Mouse (Mus musculus): ENCODE results near the gene Col18a1.
A peak's percentile ranks its signal among the peaks of the same experiment; 100 is the strongest.

The Col18a1 gene

DNA sequence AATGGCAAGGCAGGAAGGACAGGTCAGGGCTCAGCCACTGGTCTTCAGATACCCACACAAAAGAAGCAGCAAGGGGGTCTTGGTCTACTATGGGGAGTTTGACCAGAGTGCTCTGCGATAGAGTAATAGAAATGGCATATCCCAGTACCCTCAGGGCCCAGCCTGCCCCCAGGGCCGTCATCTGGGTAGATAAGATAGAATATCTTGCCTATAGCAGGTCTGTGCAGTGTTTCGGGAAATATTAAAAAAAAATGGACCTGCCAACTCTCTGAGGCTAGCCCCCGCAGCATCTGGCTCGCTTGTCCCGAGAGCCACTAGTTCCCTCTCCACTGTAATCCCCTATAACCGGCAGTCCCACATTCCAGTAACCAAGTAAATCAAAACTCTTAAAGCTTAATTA lies 97.9 kb downstream of the Col18a1 start:
- no peak for DNase-seq (ENCODE audit: low read depth, low spot score)

DNA sequence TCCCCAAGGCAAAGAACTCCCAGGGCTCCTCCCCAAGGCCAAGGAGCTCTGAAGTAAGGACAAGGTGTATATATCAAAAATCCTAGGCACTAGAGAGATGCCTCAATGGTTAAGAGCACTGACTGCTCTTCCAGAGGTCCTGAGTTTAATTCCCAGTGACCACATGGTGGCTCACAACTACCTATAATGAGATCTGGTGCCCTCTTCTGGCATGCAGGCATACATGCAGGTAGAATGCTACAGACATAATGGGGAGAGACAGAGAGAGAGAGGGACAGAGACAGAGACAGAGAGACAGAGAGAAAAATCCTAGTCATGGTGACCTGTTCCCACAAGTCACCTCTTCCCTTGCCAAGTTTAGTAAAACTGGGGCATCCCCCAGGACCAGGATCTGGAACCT lies 101.7 kb downstream of the Col18a1 start:
- DNase-seq (ENCODE audit: low read depth, low spot score) = no peak

DNA sequence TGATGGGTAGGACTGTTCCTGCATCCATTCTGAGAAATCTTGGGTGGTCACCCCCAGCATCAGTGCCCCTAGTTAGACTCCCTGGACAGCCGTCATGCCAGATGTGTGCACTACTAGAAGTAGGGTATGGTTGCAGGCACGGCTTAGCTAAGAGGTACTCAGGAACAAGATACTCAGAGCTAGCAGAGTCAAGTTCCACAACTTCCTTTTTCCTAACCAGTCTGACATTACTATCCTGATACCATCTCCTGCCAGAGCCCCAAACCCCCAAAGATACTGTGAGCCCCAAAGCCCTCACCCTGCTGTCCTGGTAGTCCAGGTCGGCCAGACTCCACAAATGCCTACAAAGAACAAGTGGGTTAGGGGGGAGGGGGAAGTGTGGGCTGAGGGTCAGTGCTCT lies 102.1 kb downstream of the Col18a1 start:
- no peak for DNase-seq (ENCODE audit: low read depth, low spot score)

DNA sequence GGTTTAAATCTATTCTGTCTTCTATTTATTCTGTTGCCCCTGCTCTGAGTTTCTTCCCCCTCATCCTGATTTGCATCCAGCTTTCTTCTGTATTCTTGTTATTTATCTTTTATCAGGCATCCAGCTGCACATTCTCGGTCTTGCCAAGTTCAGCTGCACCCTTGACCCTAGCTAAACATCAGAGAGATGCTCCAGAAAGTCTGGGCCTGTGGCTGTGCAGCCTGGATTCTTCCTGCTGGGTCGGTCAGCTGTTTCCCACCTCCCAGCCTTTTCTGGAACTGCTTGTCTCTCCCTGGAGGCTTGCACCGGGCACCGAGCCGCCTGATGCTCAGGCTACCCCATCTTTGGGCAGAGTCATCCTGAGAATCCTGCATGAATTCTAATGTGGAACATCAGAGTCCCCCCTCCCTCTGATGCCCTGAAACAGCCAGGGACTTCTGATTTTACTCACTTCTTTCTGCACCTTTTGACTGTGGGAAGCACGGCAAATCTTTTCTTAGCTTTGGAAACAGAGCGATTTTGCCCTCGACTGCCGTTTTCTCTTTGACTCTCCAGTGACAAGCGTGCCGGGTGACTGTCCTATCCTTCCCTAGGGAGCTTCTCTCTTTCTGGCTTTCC lies 103.8 kb downstream of the Col18a1 start:
- DNase-seq (ENCODE audit: low read depth, low spot score) = no peak

DNA sequence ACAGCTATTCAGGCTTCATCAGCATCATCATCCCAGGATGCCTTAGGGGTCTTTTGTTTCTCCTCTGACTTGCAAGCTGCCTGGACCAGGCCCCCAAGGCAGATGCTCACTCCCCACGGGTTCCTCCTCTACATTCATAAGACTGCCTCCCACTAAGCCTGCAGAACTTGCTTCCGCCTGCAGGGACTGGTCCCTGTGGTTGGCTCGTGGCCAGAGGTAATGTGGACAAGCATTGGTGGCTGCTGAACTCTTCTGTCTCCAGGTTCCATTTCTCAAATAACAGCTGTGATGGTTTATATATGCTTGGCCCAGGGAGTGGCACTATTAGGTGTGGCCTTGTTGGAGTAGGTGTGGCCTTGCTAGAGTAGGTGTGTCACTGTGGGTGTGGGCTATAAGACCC lies 104.9 kb downstream of the Col18a1 start:
- no peak for DNase-seq (ENCODE audit: low read depth, low spot score)

DNA sequence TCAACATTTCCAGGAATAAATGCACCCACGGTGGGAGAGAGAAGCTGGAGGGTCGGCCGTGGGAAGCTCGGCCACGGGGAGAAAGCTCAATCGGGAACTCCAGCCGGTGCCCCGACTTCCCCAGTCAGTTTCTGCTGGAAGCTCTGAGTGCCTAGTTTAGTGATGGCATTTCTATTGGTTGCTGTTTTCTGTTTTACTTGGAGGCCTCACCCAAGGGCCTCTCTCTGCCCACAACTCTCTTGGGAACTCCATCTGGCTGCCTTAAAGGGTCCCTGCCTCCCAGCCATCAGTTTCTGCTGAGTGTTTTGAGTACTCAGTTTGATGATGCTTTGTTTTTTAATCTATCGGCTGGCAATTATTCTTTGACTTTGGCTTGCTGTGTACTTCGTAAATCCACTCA lies 109.6 kb downstream of the Col18a1 start:
- DNase-seq (ENCODE audit: low read depth, low spot score) = no peak

DNA sequence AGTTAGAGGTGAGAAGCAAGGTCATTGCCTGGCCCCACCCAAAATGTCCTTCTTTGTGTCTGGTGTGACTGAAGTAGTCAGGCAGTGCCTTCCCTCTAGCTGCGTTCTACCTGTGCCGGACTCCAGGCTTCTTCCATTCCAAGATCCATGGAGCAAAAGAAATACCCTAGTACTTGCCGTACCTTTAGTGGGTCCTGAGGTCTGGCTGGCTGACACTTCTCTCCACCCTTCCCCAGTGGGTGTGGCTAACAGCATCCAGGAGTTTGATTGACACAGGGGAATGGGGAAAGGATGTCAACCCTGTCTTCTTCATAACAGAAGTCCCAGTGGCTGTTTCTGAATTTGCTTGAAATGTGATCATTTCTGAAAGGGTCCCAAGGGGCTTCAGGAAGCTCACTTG lies 117.7 kb downstream of the Col18a1 start:
- no peak for DNase-seq (ENCODE audit: low read depth, low spot score)

DNA sequence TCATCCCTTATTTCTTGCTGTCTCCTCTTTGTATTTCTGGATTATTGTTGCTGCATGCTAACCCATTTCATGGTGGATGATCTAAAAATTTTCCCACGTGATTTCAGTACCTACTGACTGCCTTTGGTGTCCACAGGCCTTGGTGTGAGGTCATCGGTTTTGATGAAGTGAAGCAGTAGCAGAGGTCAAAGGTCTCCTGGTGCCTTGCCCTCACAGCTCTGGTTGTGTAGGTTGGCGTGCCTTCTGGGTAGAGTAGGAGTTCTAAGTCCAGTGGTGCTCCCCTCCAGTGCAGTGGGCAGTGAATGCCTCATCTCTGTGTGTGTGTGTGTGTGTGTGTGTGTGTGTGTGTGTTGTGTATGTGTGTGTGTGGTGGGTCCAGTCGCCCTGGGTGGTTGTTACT lies 118.2 kb downstream of the Col18a1 start:
- DNase-seq (ENCODE audit: low read depth, low spot score) = no peak

DNA sequence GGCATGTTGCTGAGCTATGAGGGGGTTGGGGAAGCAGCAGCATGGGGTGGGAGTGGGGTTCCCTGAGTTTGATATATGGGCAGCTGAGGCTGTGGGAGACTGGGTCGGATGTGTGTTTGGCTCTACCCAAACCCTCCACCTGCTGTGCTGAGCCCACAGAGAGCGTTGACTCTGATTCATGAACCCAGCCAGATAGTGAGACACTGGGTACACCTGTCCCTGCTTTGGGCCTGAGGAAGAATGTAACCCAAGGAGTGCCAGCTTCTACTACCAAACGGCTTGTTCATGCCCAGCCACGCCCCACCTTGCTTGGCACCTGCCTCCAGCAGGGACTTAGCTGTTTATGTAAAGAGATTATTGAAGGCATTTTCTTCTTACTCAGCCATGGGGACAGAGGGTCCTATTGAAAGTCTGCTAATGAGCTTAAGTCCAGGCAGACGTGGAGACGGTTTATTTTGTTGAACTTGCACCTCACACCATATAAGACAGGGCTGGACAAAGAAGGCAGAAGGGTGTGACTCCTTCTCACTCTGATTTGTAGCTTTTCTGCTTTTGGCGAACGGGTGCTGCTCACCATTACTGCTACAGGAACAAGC lies 127.7 kb downstream of the Col18a1 start:
- no peak for DNase-seq (ENCODE audit: low read depth, low spot score)

DNA sequence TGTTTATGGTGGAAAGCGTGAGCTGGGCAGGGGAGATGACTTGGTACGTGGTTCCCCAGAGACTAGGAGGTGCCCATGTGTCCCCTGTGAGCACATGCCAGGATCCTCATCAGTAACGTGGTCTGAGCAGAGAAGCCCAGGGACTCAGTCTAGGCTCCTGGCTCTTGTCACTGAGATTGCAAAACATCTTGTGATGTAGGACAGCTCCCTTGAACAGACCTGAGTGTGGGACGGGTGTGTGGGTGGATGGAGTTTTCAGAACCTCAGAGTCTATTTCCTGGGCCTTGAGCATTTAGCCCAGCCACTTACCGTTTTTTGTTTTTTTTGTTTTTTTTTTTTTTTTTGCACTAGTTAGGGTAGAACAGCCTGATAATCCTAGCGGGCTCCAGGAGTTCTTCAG lies 130.9 kb downstream of the Col18a1 start:
- DNase-seq (ENCODE audit: low read depth, low spot score) = peak; percentile 62

DNA sequence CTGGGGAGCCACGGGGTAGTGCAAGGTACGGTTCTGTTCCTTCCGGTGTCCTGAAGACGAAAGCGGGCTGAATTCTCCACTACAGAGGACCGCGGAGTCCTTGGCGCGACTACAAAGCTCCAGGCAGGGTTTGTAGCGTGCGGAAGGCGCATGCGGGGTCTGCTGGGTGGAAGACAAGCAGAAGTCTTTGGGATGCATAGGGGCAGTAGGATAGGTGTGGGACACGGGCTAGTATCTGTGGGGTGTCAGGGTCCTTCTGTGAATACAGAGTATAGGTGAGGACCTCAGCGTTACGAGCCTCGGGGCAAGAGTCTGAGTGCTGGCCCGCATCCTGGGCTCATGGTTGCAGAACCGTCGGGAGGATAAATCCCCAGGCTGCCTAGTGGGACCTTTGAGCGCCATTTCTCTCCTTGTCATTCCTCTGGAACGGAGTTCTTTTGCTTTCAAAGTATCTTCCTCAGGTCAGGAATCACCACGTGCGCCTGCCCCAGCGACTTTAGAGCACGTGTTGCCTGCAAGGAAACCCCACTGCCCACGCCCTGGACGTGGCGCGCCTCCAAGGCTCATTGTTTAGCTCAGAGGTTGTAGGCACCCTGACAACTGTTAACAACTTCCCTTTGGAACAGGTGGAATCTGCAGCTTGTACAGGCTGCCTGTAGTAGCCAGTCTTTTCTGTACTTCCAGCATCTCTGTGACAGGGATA lies 132.9 kb downstream of the Col18a1 start:
- DNase-seq (ENCODE audit: low read depth, low spot score) = peak; percentile 62

DNA sequence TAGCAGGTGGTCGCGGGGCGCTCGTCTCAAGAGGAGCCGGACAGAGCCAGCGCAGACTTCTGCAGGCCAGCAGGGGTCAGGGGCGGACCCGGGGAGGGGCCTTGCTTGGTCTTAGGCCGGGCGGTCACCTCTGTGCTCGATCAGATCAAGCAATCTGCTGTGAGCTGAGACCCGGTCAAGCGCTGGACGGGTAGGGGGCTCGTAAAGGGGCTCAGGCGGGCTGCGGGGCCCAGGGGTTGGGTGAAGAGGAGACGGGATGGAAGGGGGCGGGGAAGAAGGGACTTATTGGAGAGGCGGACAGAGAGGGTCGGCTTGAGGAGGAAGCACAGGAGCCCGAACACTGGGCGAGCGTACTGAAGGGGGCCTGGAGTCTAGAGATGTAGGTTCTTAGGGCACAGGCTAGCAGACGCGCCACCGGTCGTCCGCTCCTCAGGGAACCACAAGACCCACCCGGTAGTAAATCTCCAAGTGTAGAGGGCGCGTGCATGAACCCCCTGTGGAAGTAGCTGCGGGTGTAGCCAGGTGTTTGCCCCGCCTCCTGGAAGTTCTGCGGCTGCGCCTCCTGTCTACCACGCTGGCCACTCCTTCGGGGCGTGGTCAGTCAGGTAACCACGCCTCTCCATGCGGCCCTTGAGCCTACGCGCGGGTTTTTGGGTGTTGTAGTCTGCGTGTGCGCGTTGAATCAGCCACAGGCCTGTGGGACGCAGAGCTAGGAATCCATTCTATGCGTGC lies 133.6 kb downstream of the Col18a1 start:
- peak; percentile 96 for DNase-seq (ENCODE audit: low read depth, low spot score)

DNA sequence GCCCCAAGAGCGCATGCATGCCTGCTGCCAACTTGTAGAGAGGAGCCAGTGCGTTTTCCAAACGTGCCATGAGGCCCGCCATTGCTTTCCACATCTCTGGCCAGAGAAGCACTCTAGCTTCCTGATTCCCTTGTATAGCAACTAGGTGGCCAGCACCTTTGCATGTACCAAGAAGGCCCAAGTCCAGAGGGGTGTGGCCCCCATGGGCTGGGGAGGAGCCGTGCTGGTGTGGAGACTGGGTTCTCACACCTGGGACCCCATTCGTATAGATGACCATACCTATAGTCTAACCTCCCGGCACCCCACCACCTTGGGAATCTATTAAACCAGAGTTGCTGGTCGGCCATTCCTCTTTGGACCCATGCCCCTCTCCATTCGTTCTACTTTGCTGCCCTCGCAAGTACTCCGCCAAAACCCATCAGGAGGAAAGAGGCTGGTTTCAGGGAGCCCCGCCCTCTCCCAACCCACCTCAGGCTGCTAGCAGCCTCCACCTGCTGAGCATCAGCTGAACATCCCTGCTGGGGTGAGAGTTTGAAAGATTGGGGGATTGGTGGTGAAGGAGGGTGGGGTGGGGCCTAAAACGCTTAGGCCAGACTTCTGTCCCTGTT lies 134.5 kb downstream of the Col18a1 start, which contains the start of gene Slc19a1:
TSS of gene Slc19a1 (plus strand) at position 474 of the 608 bp plus-strand sequence.
- DNase-seq (ENCODE audit: low read depth, low spot score) = no peak

DNA sequence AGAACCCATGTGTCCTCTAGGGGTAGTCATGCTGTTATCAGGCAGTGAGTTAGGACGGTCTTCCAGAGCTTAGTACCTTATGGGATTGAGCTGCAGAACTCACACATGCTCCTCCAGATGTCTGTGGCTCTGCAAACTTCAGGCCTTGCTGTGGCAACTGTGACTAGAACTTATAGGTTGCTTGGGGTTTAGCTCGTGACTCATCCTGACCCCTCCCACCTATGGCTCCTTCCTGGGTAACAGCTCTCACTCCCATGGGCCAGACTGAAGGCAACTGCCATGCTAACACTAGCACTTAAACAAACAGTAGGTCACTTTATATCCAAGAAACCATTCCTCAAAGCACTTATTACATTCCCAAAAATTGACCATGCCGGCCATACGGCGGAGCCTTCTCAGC lies 135.7 kb downstream of the Col18a1 start:
- DNase-seq (ENCODE audit: low read depth, low spot score) = no peak

DNA sequence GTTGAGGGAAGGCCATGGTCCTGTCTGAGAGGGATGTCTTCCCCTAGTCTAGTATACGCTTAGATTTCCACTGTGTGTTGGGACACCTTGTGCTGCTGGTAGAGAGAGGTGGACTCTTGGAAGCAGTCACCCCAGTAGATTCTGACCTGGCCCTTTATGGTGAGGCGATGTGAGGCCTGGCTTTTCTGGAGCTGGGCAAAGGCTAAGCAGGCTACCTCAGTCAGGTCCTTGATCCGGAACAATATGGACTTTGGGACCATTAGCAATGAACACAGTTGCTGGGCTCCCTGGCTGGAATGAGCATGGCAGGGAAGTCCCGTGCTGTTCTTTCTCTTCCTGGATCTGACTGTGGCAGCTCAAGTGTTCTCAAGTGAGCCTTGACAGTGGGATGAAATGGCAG lies 136.6 kb downstream of the Col18a1 start:
- no peak for DNase-seq (ENCODE audit: low read depth, low spot score)

DNA sequence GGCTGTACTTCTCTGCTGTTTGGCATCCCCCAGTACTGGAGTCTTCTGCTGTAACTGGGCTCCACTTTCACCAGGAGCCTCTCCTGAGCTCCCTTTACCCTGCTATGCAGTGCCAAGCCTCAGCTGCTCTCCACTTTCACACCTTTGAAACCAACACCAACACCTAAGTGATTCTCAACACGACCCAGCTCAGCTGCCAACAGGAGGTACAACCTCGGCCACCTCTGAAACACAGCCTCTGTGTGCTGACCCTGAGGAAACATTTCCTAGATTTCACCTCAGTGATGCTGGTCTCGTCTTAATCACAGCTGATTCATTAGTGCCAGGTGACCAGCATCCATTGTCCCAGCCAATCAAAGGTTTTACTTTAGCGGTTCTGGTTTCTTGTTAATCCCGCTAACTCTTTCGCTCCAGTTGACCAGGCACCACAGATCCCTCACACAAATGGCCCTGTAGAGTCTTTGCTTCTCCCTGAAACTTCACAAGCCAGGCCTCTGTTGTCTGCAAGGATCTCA lies 137.5 kb downstream of the Col18a1 start:
- no peak for DNase-seq (ENCODE audit: low read depth, low spot score)

DNA sequence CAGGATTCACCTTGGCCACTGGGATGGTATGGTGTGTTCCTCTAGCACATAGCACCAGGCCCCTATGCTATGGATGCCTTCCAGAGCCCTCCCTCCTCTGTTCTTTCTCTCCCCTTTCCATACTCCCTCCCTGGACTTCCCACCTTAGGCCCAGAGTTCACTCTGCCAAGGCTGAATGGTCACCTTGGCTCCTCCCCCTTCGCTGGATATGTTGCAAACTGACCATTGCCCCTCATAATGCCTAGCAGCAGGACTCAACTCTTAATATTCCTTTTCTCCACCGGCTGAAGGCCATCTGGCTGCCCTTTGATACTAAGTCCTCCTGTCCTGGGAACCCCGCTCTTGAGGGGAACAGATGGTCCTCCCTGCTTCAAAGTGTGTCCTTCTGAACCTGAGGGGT lies 139.4 kb downstream of the Col18a1 start:
- no peak for DNase-seq (ENCODE audit: low read depth, low spot score)

DNA sequence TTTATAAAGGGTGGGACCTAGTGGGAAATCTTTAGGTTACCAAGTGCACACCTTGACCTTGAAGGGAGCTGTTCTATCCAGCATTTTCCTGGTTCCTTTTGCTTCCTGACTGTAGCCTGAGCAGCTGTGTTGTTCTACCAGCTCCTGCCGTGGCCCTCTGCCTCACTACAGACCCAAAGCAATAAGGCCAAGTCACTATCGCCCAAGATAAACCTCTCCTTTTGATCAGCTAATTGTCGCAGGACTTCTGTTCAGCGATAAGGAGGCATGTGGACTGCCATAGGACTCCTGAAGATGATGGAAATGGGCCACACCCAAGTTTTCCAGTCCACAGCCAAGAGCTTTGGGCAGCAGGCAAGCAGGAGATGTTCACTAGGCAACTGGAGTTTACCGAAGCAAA lies 142.1 kb downstream of the Col18a1 start:
- no peak for DNase-seq (ENCODE audit: low read depth, low spot score)

DNA sequence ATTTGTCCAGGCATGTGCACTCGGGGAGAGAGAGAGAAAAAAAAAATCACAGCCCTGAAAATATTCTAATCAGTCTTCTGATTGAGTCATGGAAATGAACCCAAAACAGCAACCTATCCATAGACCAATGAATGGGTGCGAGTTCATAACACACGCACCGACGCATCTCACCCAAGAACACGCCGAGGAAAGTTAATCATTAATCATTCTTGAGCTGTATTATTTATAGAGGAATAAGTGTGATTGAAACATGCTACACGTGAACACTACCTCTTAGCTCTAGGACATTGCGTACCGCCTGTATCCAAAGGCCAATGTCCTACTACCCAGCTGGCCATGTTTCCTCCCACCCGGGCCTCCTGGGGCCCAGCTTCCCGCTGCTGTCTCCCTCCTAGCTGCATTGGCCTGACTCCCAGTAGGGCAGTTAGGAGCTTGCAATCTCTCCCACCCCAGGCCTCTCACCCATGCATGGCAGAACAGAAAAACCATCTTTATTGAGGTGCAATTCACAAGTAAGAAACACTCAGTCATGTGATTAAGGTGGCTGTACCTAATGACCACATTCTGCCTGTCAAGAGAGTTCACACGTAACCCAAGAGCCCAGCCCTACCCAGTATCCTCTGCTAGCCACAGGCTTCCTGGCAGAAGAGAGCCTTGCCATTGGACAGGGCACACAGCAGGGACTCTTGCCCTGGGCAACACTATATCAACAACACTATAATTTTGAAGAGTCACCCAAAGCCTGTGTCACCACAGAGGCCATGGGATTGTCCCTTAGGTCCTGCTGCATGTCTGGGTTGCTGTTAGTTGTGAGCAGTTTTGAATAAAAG lies 143.8 kb downstream of the Col18a1 start:
- DNase-seq (ENCODE audit: low read depth, low spot score) = no peak

DNA sequence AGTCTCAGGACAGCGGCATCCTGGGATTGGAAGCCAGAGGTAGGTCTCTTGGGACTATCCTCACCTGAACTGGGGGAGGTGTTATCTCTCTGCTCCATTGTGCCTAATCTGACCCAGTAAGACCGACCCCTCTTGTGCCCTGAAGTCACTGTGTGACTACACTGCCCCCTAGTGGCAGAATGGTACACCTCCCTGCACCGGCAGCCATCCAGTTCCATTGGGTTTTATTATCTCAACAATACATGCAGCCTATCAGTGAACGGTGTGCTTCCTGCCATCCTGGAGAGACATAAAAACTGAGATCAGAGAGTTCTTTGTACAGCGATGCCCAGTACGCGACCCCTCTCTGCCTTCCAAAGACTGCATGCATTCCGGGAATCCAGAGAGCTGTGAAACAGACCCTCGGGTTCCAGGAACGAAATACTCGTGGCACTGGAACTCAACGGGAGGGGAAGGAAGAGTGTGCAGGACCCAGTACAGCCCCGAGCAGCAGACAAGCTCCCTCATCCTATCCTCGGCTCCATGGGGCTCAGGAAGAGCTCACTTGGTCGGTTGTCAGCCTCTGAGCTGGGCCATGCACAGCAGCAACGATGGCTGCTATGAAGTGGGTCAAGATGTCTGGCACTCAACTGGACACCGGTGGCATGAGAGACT lies 144.8 kb downstream of the Col18a1 start:
- peak; percentile 71 for DNase-seq (ENCODE audit: low read depth, low spot score)
